Mouse (Mus musculus) c-Kit-negative CD71-positive TER-119-positive erythroid progenitor cells, embryonic 14.5 days (primary cell): ENCODE measurements around the gene Gpnmb.

Experiments used
- DNase-seq: peaks from one replicate; pipeline ENCODE4 v3.0.0-alpha.2; 2013; ENCODE audit warnings: low read depth, low spot score

Gpnmb gene

DNA sequence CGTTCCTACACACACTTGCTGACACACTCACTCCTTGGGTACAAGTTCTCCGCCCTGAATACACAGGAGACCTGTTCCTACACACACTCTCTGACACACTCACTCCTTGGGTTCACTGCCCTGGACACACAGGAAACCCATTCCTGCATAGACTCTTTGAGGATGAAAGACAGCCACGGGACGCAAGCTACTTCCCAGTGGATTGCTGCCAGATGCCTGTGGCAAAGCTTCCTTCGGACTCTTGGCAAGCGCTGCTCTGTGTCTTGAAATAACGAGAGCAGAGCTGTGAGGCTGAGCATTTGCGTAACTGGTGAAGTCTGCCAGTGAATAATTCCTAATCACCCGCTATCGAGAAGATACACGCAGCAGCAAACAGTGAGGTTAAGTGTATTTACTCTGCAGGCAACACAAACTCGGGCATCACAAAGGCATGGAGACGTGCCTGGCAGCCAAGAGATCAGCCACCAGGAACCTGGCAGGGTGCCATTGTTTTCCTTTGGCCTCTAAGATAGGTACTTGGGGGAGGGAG lies 60.7 kb downstream of the Gpnmb start:
- no peak for DNase-seq

DNA sequence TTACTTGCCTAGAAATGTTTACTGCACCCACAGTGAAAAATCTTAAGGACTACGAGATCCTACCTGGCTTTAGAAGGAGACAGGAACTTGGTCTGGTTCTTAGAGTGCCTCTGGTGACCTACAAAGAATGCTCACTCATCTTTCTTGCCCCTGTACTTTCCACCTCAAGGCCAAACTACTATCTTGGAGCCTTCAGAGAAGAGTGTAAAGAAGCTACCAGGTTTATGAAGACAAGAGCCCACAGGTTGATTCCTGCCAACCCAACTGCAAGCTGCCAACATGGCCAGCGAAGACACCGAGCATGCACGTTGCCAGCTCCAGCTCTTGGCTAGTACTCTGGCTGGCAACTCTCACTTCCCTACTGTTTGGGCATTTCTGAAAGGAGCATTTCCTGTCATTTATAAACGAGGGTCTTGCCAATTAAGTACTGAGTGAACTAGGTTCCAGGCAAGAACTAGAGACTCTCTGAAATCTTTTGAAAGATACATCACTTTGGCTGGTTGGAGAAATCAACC lies 61.3 kb downstream of the Gpnmb start:
- DNase-seq, result no peak

DNA sequence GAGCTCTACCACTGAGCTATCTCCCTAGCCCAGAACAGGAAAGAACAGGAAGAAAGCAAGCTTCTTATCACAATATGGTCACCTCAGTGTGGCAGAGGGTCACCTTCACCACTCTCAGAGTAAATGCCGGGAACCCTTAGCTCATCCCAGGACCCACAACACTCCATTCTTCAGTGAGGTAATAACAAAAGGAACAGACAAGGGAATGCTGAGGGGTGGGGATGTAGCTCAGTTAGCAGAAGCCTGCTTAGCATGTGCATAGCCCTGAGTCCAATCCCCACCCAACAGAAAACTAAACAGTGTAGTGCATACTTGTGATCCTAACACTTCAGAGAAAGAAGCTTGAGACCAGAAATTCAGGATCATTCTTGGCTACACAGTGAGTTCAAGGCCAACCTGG lies 62.7 kb downstream of the Gpnmb start:
- no peak for DNase-seq

DNA sequence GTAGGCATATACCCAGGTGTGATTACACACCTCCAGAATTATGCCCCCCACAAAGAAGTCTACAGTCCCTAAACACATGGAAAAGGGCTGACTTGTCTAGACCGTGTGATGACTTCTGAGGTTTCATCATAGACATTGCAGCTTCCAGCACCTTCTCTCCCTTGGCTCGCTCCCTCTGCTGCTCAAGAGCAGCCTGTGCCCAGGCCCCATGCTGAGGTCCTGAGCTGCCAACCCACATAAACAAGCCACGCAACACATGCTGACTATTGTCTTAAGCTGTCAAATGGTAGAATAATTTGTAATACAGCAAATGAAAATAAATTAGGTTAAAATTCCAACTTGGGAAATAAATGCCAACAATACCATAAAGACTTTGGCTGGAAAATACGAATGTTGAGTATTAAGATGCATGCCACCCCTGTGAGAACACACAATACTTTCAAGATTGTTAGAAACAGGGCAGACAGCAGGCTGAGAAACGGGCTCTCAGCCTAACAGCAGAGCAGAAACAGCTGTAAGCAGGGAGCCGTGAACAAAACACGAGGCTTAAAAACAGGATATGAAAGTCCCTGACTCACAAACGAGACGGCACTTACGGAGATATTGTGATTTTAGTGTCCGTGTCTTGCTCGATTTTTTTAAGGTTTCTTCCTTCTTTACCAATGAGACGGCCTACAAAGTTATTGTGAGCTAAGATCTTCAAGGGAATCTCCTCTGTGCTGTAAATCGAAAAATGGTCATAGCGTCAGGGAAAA lies 70.6 kb downstream of the Gpnmb start:
- DNase-seq, result no peak

DNA sequence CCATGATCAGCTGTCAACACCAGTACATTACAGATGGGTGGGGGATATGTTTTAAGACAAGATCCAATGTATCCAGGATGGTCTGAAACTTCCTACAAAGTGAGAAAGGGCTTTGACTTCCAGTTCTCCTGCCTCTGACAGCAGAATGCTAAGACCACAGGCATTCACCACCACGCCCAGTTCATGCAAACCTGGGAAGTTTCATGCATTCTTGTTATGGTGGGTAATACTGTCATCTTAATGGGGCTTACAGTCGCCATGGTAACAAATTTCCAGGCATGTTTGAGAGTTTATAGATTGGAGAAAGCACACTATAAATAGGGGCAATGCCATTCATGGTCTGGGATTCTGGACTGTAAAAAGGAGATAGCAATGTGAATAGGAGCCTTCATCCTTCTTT lies 72.8 kb downstream of the Gpnmb start:
- no peak for DNase-seq

DNA sequence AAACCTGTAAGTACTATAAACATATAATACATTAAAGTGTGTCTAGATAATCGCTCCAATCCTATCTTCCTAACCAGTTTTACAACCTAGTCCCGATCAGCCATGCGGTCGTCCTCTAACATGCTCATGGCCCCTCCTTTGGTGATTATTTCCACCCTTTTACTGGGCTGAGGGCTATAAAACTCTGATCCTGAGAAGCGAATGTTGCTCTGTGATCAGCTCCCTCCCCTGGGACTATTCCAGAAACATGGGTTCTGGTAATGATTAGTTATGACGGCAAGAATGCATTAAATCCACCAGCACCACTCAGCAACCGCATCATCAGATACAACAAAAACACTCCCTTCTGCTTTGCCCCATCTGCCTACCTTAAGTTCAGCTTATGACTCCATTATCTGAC lies 77.5 kb downstream of the Gpnmb start:
- DNase-seq, result no peak

DNA sequence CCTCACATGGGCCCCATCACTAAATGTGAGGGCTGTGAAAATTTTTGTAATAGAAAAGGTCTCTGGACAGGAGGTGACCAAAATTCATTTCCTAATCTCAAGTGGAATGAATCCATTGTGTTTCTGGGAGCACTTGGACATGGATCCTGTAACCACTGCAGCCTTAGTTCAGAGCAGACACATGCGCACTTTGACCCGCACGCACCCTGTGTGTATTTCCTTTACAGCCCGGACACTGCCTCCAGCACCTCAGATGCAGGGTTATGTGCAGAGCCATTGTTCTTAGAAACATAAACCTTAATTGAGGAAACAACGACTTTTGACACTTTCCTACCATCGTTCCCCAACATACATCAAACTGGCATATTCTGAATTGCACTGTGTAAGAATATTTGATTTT lies 78.1 kb downstream of the Gpnmb start:
- no peak for DNase-seq

DNA sequence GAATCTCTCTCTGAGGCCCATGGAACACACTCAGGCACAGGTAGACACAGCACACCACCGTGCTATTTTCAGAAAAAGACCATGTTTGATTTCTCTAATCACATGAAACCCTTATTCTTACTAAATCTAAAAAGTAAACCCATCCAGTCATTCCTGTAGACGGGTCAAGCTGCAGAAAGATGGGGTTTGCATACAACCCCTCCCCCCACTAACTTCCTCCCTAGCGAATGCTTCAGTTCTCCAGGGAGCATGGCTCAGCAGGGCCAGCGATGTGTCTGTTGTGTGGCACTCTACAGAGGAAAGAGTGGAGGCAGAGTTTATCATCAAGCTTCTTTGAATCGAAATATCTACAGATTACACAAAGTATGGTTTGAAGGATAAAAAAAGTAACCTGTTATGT lies 79.2 kb downstream of the Gpnmb start:
- DNase-seq, result no peak

DNA sequence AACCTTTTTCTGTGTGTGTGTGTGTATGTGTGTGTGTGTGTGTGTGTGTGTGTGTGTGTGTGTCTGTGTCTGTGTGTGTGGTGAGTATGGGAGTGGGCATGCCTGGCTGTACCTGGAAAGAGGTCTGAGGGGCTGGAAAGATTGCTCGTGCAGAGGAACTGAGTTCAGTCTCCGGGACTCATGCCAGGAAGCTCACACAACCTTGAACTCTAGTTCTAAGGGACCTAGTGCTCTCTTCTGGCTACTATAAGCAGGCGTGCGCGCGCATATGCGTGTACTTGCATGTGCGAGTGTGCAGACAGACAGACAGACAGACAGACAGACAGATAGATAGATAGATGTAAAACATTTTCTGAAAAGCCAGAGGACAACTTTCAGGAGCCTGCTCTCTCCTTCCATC lies 79.9 kb downstream of the Gpnmb start:
- DNase-seq, result no peak

DNA sequence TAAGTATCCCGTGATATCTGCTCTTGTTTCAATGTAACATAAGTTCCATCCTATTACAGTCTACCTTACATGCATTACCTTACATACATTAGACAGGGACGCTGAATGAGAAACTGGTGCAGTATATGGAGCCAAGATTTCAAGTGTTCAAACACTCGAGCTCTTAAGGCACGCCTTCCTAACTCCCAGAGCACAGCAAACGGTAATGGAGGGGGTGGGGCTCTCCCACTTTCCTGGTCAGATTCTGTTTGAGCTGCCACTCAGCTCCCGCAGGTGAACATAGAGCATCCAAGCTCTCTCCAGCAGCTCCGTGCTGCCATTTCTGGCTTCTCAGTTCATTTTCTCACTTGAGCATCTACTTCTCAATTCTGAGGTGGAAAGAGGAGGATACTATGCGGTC lies 82.1 kb downstream of the Gpnmb start:
- no peak for DNase-seq

DNA sequence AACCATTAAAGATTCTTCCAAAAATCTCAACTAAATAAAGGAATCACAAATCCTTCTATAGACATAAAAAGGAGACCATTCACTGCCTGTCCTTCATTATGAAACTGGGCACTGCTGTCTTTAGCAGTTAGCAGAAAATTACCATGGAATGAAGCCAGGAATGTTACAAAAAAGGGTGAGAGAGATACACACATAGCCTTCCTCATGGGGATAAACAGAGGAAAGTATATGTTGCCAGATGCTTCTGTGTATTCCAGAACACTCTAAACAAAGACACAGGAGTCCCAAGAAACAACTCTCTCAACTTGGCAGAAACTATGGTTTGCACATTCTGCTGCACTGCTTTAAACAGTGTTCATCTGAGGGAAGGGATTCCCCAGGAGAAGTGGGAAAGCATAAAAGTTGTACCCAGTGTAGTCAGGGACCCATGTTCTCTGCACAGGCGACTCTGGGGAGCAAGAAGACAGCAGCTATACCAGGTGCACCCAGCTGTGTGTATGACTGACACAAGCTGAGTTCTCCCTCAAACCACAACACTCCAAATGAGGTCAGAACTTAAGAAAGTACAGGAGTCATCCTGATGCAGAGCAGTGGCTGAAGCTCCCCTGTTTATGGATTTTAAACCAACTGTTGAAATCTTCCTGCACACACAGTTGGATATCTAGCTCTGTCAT lies 83.3 kb downstream of the Gpnmb start:
- DNase-seq, result no peak

DNA sequence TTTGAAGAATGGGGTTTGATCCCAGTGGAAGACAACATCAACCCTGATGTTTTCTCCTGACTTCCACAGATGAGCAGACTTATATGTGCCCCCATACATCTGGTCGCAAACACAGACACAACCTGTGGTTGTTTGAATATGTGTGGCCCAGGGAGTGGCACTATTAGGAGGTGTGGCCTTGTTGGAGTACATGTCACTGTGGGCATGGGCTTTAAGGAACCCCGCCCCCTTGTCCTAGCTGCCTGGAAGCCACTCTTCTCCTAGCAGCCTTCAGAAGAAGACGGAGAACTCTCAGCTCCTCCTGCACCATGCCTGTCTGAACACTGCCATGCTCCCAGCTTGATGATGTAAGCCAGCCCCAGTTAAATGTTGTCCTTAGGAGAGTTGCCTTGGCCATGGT lies 84.0 kb downstream of the Gpnmb start:
- DNase-seq, result no peak
